Mouse (Mus musculus) liver, postnatal 0 days (tissue): ENCODE data around the gene Myog.

ENCODE experiments used
- CTCF ChIP-seq: sonication (generic); IDR thresholded peaks from 2 replicates; pipeline ENCODE4 v1.5.1; 2016; ENCODE audit warnings: antibody characterized with exemption, low read depth
- EP300 ChIP-seq: IDR thresholded peaks from 2 replicates; pipeline ENCODE4 v1.6.1; 2016; ENCODE audit warnings: antibody characterized with exemption, low read depth, mild to moderate bottlenecking

DNA sequence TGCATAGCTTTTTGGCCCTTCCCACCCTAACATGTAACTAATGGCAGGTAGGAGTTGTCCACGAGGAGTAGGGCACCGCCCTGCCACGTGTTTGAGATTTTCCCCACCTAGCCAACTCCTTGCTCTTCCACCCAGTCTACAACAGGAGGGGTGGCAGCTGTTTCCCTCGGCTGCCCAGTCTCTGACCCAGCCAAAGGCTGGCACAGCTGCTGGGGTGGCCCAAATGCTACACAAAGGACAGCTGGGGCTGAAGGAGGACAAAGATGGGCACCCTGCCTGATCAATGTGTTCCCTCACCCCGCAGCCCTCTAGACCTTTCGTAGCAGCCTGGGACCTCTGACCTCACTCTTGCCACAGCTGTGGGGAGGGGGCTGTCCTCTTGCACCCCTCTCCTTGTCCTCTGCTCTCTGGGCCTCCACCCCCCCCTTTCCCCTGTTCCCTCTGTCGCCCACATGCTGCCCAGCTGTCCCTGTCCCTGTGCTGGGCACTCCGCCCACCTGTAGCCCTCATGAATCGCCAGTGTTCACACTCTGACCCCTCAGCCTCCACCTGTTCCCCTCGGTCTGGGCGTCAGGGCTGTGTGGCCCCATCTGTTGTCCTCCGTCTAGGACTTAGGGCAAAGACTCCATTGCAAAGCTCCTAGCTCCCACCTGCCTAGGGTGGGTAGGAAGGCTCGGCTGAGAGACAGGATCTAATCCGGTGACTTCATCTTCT is 44.6 kb upstream of the Myog start:
- TF ChIP-seq CTCF (no peak), EP300 (no peak)
